Comparison of ENCODE assay signal across 8 mouse cellular contexts in genomic region chr8:104564633-104565456, GRCm38 (mm10). TPM values are rescaled to one million over a fixed set of nuclear protein-coding genes. Genes with fewer than 3 reads are reported as not detected.
A peak's percentile ranks its signal among the peaks of the same experiment; 100 is the strongest.
DNase-seq lines count a peak whose midpoint lies in the region; ATAC-seq and TF ChIP-seq lines count a peak whose summit lies in the region.

No protein-coding gene starts in this region.

- H3K9me3 ChIP-seq in hindbrain, postnatal 0 days (ENCODE audit: low read length), result no peaks in the 10 kb centered on the region

- peak; percentile 75 for TF ChIP-seq CTCF in gastrocnemius, adult 2 months (IDR thresholded peaks at IDR 0.05)
- peak; percentile 92 for TF ChIP-seq CTCF in hindbrain, postnatal 0 days (IDR thresholded peaks at IDR 0.05; ENCODE audit: low read depth)

- DNase-seq in gastrocnemius, adult 2 months, result peak; percentile 90
- DNase-seq in hindbrain, postnatal 0 days (ENCODE audit: low spot score), result peak; percentile 96
- peak; percentile 82 to 84 for DNase-seq in left cerebral cortex, adult 18-20 months (ENCODE audit: low spot score in 2 of 2)
- DNase-seq in right cerebral cortex, adult 18-20 months, result peak; percentile 83
- DNase-seq in urinary bladder, postnatal 10 days (ENCODE audit: low spot score), result peak; percentile 48

- no peak overlapping the region for H3K9ac ChIP-seq in hindbrain, postnatal 0 days (replicated peaks; ENCODE audit: low read length)

- H3K4me2 ChIP-seq in hindbrain, postnatal 0 days (ENCODE audit: low read depth, low read length), result peak overlapping the region; percentile 42

- 18% methylated on average over 22 of the region's 22 CpGs for WGBS in hindbrain, postnatal 0 days

- no peak overlapping the region for H3K27ac ChIP-seq in gastrocnemius, adult 2 months
- H3K27ac ChIP-seq in hindbrain, postnatal 0 days, result no peak overlapping the region

- H3K36me3 ChIP-seq in hindbrain, postnatal 0 days (ENCODE audit: insufficient read depth, low read length), result no peaks in the 10 kb centered on the region

- ATAC-seq in activated CD4-positive, CD25-positive, alpha-beta regulatory T cell, adult 4 months, result peak; percentile 98
- peak; percentile 100 for ATAC-seq in common myeloid progenitor, adult 5-6 weeks (replicated peaks; ENCODE audit: low read depth, poor library complexity, severe bottlenecking)
- ATAC-seq in hindbrain, postnatal 0 days, result peak; percentile 94
- peak; percentile 100 for ATAC-seq in megakaryocyte, adult 5-6 weeks (ENCODE audit: poor library complexity, severe bottlenecking)

- H3K27me3 ChIP-seq in hindbrain, postnatal 0 days (ENCODE audit: insufficient read depth, low read length), result no peaks in the 10 kb centered on the region

- peak overlapping the region; percentile 38 for H3K4me3 ChIP-seq in gastrocnemius, adult 2 months
- no peak overlapping the region for H3K4me3 ChIP-seq in hindbrain, postnatal 0 days (ENCODE audit: low read length)

- H3K4me1 ChIP-seq in hindbrain, postnatal 0 days (ENCODE audit: insufficient read depth, low read length), result no peaks in the 10 kb centered on the region

- intact Hi-C loops in gastrocnemius, adult 2 months (cut with DNase I), result loop anchor here (10.0 kb wide), 2 partner anchors 320 to 420 kb away; partner anchors contain the start of gene Tk2

RNA-seq across cellular contexts. Expression of gene Pdp2, which starts 26.4 kb away (rescaled TPM):
- 10 to 100 TPM; 17.1 to 18.9 TPM for polyA plus RNA-seq in activated CD4-positive, CD25-positive, alpha-beta regulatory T cell, adult 4 months (2017; shearing (Covaris generic))
- 9.8 and 12.4 TPM in 2 replicates for total RNA-seq in common myeloid progenitor, adult 5-6 weeks (2017)
- total RNA-seq in gastrocnemius, adult 2 months (2021), result 1 to 10 TPM; 4.0 to 4.6 TPM
- 12.1 and 12.3 TPM in 2 replicates for total RNA-seq in hindbrain, postnatal 0 days (2014; rRNA removed)
- polyA plus RNA-seq in hindbrain, postnatal 0 days (2015; fragmentation: Nextera tagmentation; extraction: Ambion mirVana), result 14.2 and 15.3 TPM in 2 replicates
- total RNA-seq in left cerebral cortex, adult 18-20 months (2021), result 1 to 10 TPM; 7.7 to 8.9 TPM
- 6.8 TPM in 2 replicates for total RNA-seq in megakaryocyte, adult 5-6 weeks (2015)
- 6.1 and 6.6 TPM in 2 replicates for total RNA-seq in megakaryocyte, adult 5-6 weeks (2017)

RNA-seq across cellular contexts. Expression of gene Car7, which starts 30.4 kb away (rescaled TPM):
- 1 to 10 TPM; 3.0 to 4.4 TPM for polyA plus RNA-seq in activated CD4-positive, CD25-positive, alpha-beta regulatory T cell, adult 4 months (2017; shearing (Covaris generic))
- 0.41 TPM in 1 of 2 replicates, not detected in the other for total RNA-seq in common myeloid progenitor, adult 5-6 weeks (2017)
- total RNA-seq in gastrocnemius, adult 2 months (2021), result under 1 TPM; 0.98 to 0.99 TPM
- total RNA-seq in hindbrain, postnatal 0 days (2014; rRNA removed), result 2.0 and 2.3 TPM in 2 replicates
- 3.1 and 3.5 TPM in 2 replicates for polyA plus RNA-seq in hindbrain, postnatal 0 days (2015; fragmentation: Nextera tagmentation; extraction: Ambion mirVana)
- total RNA-seq in left cerebral cortex, adult 18-20 months (2021), result 10 to 100 TPM; 25.3 to 28.7 TPM
- total RNA-seq in megakaryocyte, adult 5-6 weeks (2015), result 0.27 TPM in 1 of 2 replicates, not detected in the other
- 0.44 and 1.2 TPM in 2 replicates for total RNA-seq in megakaryocyte, adult 5-6 weeks (2017)

RNA-seq across cellular contexts. Expression of gene Nae1, which starts 30.4 kb away (rescaled TPM):
- 10 to 100 TPM; 87.9 to 93.4 TPM for polyA plus RNA-seq in activated CD4-positive, CD25-positive, alpha-beta regulatory T cell, adult 4 months (2017; shearing (Covaris generic))
- total RNA-seq in common myeloid progenitor, adult 5-6 weeks (2017), result 95.4 and 104 TPM in 2 replicates
- 10 to 100 TPM; 26.1 to 28.3 TPM for total RNA-seq in gastrocnemius, adult 2 months (2021)
- 32.9 and 44.4 TPM in 2 replicates for total RNA-seq in hindbrain, postnatal 0 days (2014; rRNA removed)
- 105 and 109 TPM in 2 replicates for polyA plus RNA-seq in hindbrain, postnatal 0 days (2015; fragmentation: Nextera tagmentation; extraction: Ambion mirVana)
- total RNA-seq in left cerebral cortex, adult 18-20 months (2021), result 10 to 100 TPM; 47.7 to 55.6 TPM
- total RNA-seq in megakaryocyte, adult 5-6 weeks (2015), result 45.3 and 69.6 TPM in 2 replicates
- total RNA-seq in megakaryocyte, adult 5-6 weeks (2017), result 67.3 and 83.9 TPM in 2 replicates

RNA-seq across cellular contexts. Expression of gene Terb1, which starts 55.1 kb away (rescaled TPM):
- under 1 TPM in 1 of 2 experiments, not detected in 1; 0.16 TPM for polyA plus RNA-seq in activated CD4-positive, CD25-positive, alpha-beta regulatory T cell, adult 4 months (2017; shearing (Covaris generic))
- not detected in 2 replicates for total RNA-seq in common myeloid progenitor, adult 5-6 weeks (2017)
- total RNA-seq in gastrocnemius, adult 2 months (2021), result not detected
- 0.32 and 0.84 TPM in 2 replicates for total RNA-seq in hindbrain, postnatal 0 days (2014; rRNA removed)
- polyA plus RNA-seq in hindbrain, postnatal 0 days (2015; fragmentation: Nextera tagmentation; extraction: Ambion mirVana), result 0.60 and 0.83 TPM in 2 replicates
- total RNA-seq in left cerebral cortex, adult 18-20 months (2021), result 1 to 10 TPM; 1.6 to 1.7 TPM
- not detected in 2 replicates for total RNA-seq in megakaryocyte, adult 5-6 weeks (2015)
- not detected in 2 replicates for total RNA-seq in megakaryocyte, adult 5-6 weeks (2017)

RNA-seq across cellular contexts. Expression of gene Cdh16, which starts 59.4 kb away (rescaled TPM):
- polyA plus RNA-seq in activated CD4-positive, CD25-positive, alpha-beta regulatory T cell, adult 4 months (2017; shearing (Covaris generic)), result not detected
- total RNA-seq in common myeloid progenitor, adult 5-6 weeks (2017), result not detected in 2 replicates
- total RNA-seq in gastrocnemius, adult 2 months (2021), result not detected
- not detected in 2 replicates for total RNA-seq in hindbrain, postnatal 0 days (2014; rRNA removed)
- not detected in 2 replicates for polyA plus RNA-seq in hindbrain, postnatal 0 days (2015; fragmentation: Nextera tagmentation; extraction: Ambion mirVana)
- not detected for total RNA-seq in left cerebral cortex, adult 18-20 months (2021)
- not detected in 2 replicates for total RNA-seq in megakaryocyte, adult 5-6 weeks (2015)
- not detected in 2 replicates for total RNA-seq in megakaryocyte, adult 5-6 weeks (2017)
